Mouse (Mus musculus): ENCODE results near the gene Zzef1. TPM values are rescaled to one million over a fixed set of nuclear protein-coding genes. Genes with fewer than 3 reads are reported as not detected.

The Zzef1 gene
- polyA plus RNA-seq, 1 experiment, result 9.5 TPM

- H3K27ac ChIP-seq (ENCODE audit: control insufficient read depth, insufficient read depth, low read depth, low read length), result no peak overlapping the region
- H3K4me1 ChIP-seq (ENCODE audit: control insufficient read depth, insufficient read depth, low read length), result peaks cover 9% of the 10 kb centered on the region
- no peaks in the 10 kb centered on the region for H3K36me3 ChIP-seq (ENCODE audit: control insufficient read depth, insufficient read depth, low read length)
- TF ChIP-seq POLR2A (IDR thresholded peaks at IDR 0.05; ENCODE audit: control insufficient read depth, low read depth, low read length), result no peak
- TF ChIP-seq CTCF (IDR thresholded peaks at IDR 0.05; ENCODE audit: control insufficient read depth, insufficient read depth, insufficient replicate concordance, low read depth, low read length), result no peak
- no peak overlapping the region for H3K4me3 ChIP-seq (ENCODE audit: control insufficient read depth, low read depth, low read length)
- H3K27me3 ChIP-seq (ENCODE audit: control insufficient read depth, insufficient read depth, low read length), result no peaks in the 10 kb centered on the region
These were observed 167.2 kb downstream of the Zzef1 start for GRCm38 (mm10) chr11:72963058-72963788.

- TF ChIP-seq CTCF (IDR thresholded peaks at IDR 0.05; ENCODE audit: control insufficient read depth, insufficient read depth, insufficient replicate concordance, low read depth, low read length) (no peak), POLR2A (IDR thresholded peaks at IDR 0.05; ENCODE audit: control insufficient read depth, low read depth, low read length) (no peak)
- Histone ChIP-seq H3K27ac (ENCODE audit: control insufficient read depth, insufficient read depth, low read depth, low read length) (no peak overlapping the region), H3K4me3 (ENCODE audit: control insufficient read depth, low read depth, low read length) (no peak overlapping the region), H3K27me3 (ENCODE audit: control insufficient read depth, insufficient read depth, low read length) (no peaks in the 10 kb centered on the region), H3K4me1 (ENCODE audit: control insufficient read depth, insufficient read depth, low read length) (peaks cover 9% of the 10 kb centered on the region), H3K36me3 (ENCODE audit: control insufficient read depth, insufficient read depth, low read length) (no peaks in the 10 kb centered on the region)
These were observed 167.8 kb downstream of the Zzef1 start for GRCm38 (mm10) chr11:72963789-72964294.

DNA sequence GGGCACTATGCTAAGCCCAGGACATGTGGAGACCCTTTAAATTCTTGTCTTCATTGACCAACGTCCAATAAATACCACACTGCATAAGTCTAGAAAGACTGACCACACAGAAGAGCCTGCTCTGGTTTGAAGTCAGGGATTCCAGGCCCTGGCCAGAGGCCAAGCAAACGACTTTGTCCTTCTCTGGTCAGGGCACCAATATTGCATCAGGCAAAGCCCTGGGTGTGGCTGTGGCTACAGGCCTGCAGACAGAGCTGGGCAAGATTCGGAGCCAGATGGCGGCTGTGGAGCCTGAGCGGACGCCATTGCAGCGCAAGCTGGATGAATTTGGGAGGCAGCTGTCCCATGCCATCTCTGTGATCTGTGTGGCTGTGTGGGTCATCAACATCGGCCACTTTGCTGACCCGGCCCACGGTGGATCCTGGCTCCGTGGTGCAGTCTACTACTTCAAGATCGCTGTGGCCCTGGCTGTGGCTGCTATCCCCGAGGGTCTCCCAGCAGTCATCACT, 179.0 kb downstream of the Zzef1 start:
- Histone ChIP-seq H3K4me3 (ENCODE audit: control insufficient read depth, low read depth, low read length) (no peak overlapping the region; the same call in 1 of the 2 replicates), H3K27ac (ENCODE audit: control insufficient read depth, insufficient read depth, low read depth, low read length) (no peak overlapping the region), H3K27me3 (ENCODE audit: control insufficient read depth, insufficient read depth, low read length) (no peaks in the 10 kb centered on the region), H3K36me3 (ENCODE audit: control insufficient read depth, insufficient read depth, low read length) (no peaks in the 10 kb centered on the region), H3K4me1 (ENCODE audit: control insufficient read depth, insufficient read depth, low read length) (no peaks in the 10 kb centered on the region)
- TF ChIP-seq CTCF (IDR thresholded peaks at IDR 0.05; ENCODE audit: control insufficient read depth, insufficient read depth, insufficient replicate concordance, low read depth, low read length), result no peak
- no peak for TF ChIP-seq POLR2A (IDR thresholded peaks at IDR 0.05; ENCODE audit: control insufficient read depth, low read depth, low read length)

Other genes with a start within 250 kb of the Zzef1 start
- gene Spns3, start 245.7 kb upstream of the Zzef1 start, polyA plus RNA-seq (2012; rRNA removed), result 1.6 and 1.7 TPM in 2 replicates
- gene Ube2g1, start 188.9 kb upstream of the Zzef1 start, polyA plus RNA-seq (2012; rRNA removed), result 3.9 and 4.1 TPM in 2 replicates
- gene Ankfy1, start 106.2 kb upstream of the Zzef1 start, polyA plus RNA-seq (2012; rRNA removed), result 7.5 and 7.7 TPM in 2 replicates
- gene Cyb5d2, start 84 bp upstream of the Zzef1 start, polyA plus RNA-seq (2012; rRNA removed), result 10.6 and 11.2 TPM in 2 replicates
- 4.8 and 4.9 TPM in 2 replicates for gene Atp2a3, start 164.9 kb downstream of the Zzef1 start, polyA plus RNA-seq (2012; rRNA removed)
- 0.44 and 6.8 TPM in 2 replicates for gene P2rx1, start 202.9 kb downstream of the Zzef1 start, polyA plus RNA-seq (2012; rRNA removed)
- gene Camkk1, start 222.8 kb downstream of the Zzef1 start, polyA plus RNA-seq (2012; rRNA removed), result 0.96 and 1.1 TPM in 2 replicates